Mouse (Mus musculus) lung, embryonic 14.5 days (tissue): ENCODE measurements around the gene Snd1. TPM values are rescaled to one million over a fixed set of nuclear protein-coding genes. Genes with fewer than 3 reads are reported as not detected.

ENCODE experiments used
- ATAC-seq: fragments of 200-750 bp; cut with Nextera tagmentation; 2 replicates; pipeline ENCODE4 v1.8.0; 2017; ENCODE audit warnings: mild to moderate bottlenecking, moderate TSS enrichment, moderate library complexity; ENCODE audit not compliant: insufficient read depth
- DNase-seq: peaks from one replicate; pipeline ENCODE4 v3.0.0-alpha.2; 2015
- H3K27ac ChIP-seq: fragments of 300-500 bp; sonication (generic); 2 replicates; pipeline ENCODE4 v1.5.1; 2014; ENCODE audit warnings: low read depth, mild to moderate bottlenecking, moderate library complexity
- H3K27me3 ChIP-seq: fragments of 300-500 bp; sonication (generic); 2 replicates; pipeline ENCODE4 v1.6.1; 2014; ENCODE audit warnings: low read length, control low read depth; ENCODE audit not compliant: insufficient read depth
- H3K36me3 ChIP-seq: fragments of 300-500 bp; sonication (generic); 2 replicates; pipeline ENCODE4 v1.6.1; 2014; ENCODE audit warnings: control low read depth; ENCODE audit not compliant: insufficient read depth
- H3K4me1 ChIP-seq: fragments of 300-500 bp; sonication (generic); 2 replicates; pipeline ENCODE4 v1.6.1; 2014; ENCODE audit warnings: antibody characterized with exemption, control low read depth; ENCODE audit not compliant: insufficient read depth
- H3K4me2 ChIP-seq: fragments of 300-500 bp; sonication (generic); 2 replicates; pipeline ENCODE4 v1.6.1; 2014; ENCODE audit warnings: mild to moderate bottlenecking
- H3K4me3 ChIP-seq: fragments of 300-500 bp; sonication (generic); 2 replicates; pipeline ENCODE4 v1.5.1; 2014; ENCODE audit warnings: low read depth, low read length
- H3K9ac ChIP-seq: fragments of 300-500 bp; sonication (generic); 2 replicates; pipeline ENCODE4 v1.6.1; 2014
- H3K9me3 ChIP-seq: fragments of 300-500 bp; sonication (generic); 2 replicates; pipeline ENCODE4 v1.6.1; 2016; ENCODE audit warnings: low read depth, low read length, control low read depth
- CTCF ChIP-seq: IDR thresholded peaks from 2 replicates; pipeline ENCODE4 v1.5.1; 2016; ENCODE audit warnings: antibody characterized with exemption, low read depth
- WGBS: fragments of 180-500 bp; shearing (Covaris S2); extraction: QIAGEN DNeasy Blood & Tissue Kit; methylation state at CpG from one replicate; pipeline ENCODE4 v1.1.7; 2014; 5-methylcytosine and 5-hydroxymethylcytosine counted together
- polyA plus RNA-seq: library from polyadenylated mRNA; unstranded; fragments of >200 nt; fragmentation: Nextera tagmentation; extraction: Ambion mirVana; gene quantifications from 2 replicates; pipeline ENCODE4 v1.2.1, GENCODE M21; 2014

Snd1 gene
- polyA plus RNA-seq, 1 experiment from 2014 or later = 145 TPM

GRCm38 (mm10) chr6:28872421-28872795, 397.5 kb downstream of the Snd1 start:
- DNase-seq (no peak), ATAC-seq (no peak)
- WGBS = 76% methylated on average over 3 of the region's 3 CpGs
- H3K4me3 ChIP-seq = no peak overlapping the region
- peaks cover 27% of the 10 kb centered on the region for H3K36me3 ChIP-seq
- no peaks in the 10 kb centered on the region for H3K9me3 ChIP-seq
- no peaks in the 10 kb centered on the region for H3K27me3 ChIP-seq
- peaks cover 5% of the 10 kb centered on the region; the same call in 1 of the 2 replicates for H3K4me1 ChIP-seq
- no peak overlapping the region for H3K9ac ChIP-seq
- H3K27ac ChIP-seq = no peak overlapping the region
- TF ChIP-seq CTCF = no peak
- H3K4me2 ChIP-seq = no peak overlapping the region

GRCm38 (mm10) chr6:28874053-28874452, 399.1 kb downstream of the Snd1 start:
- TF ChIP-seq CTCF = no peak
- WGBS = 79% methylated on average over 11 of the region's 11 CpGs
- no peaks in the 10 kb centered on the region for H3K9me3 ChIP-seq
- H3K4me2 ChIP-seq = no peak overlapping the region
- no peak overlapping the region for H3K9ac ChIP-seq
- H3K4me3 ChIP-seq = no peak overlapping the region
- ATAC-seq (no peak), DNase-seq (no peak)
- peaks cover 30% of the 10 kb centered on the region for H3K36me3 ChIP-seq
- H3K27me3 ChIP-seq = no peaks in the 10 kb centered on the region
- no peak overlapping the region for H3K27ac ChIP-seq
- H3K4me1 ChIP-seq = no peaks in the 10 kb centered on the region

- H3K36me3 ChIP-seq = peaks cover 30% of the 10 kb centered on the region
- no peak overlapping the region for H3K27ac ChIP-seq
- DNase-seq = no peak
- WGBS = 88% methylated on average over 5 of the region's 5 CpGs
- H3K9me3 ChIP-seq = no peaks in the 10 kb centered on the region
- no peaks in the 10 kb centered on the region for H3K4me1 ChIP-seq
- TF ChIP-seq CTCF = no peak
- no peak overlapping the region for H3K4me3 ChIP-seq
- no peaks in the 10 kb centered on the region for H3K27me3 ChIP-seq
- H3K9ac ChIP-seq = no peak overlapping the region
- ATAC-seq = no peak
- no peak overlapping the region for H3K4me2 ChIP-seq
Measured at GRCm38 (mm10) chr6:28874759-28875158, 399.8 kb downstream of the Snd1 start.

- Histone ChIP-seq H3K9ac (no peak overlapping the region), H3K4me3 (no peak overlapping the region), H3K27me3 (no peaks in the 10 kb centered on the region), H3K36me3 (peaks cover 35% of the 10 kb centered on the region), H3K4me2 (no peak overlapping the region), H3K9me3 (no peaks in the 10 kb centered on the region), H3K4me1 (no peaks in the 10 kb centered on the region), H3K27ac (no peak overlapping the region)
- DNase-seq = no peak
- 86% methylated on average over 1 of the region's 1 CpGs for whole genome bisulfite sequencing
- ATAC-seq = no peak
- TF ChIP-seq CTCF = no peak
Measured at GRCm38 (mm10) chr6:28875333-28875732, 400.4 kb downstream of the Snd1 start.

GRCm38 (mm10) chr6:28876492-28876891, 401.6 kb downstream of the Snd1 start:
- Histone ChIP-seq H3K27me3 (no peaks in the 10 kb centered on the region), H3K4me2 (no peak overlapping the region), H3K9me3 (no peaks in the 10 kb centered on the region), H3K4me3 (no peak overlapping the region), H3K4me1 (no peaks in the 10 kb centered on the region), H3K36me3 (peaks cover 36% of the 10 kb centered on the region), H3K9ac (no peak overlapping the region), H3K27ac (no peak overlapping the region)
- no peak for TF ChIP-seq CTCF
- WGBS = 79% methylated on average over 3 of the region's 3 CpGs
- ATAC-seq = no peak
- no peak for DNase-seq

GRCm38 (mm10) chr6:28877945-28878666, 403.2 kb downstream of the Snd1 start:
- TF ChIP-seq CTCF = no peak
- 26% methylated on average over 7 of the region's 7 CpGs for WGBS
- H3K4me1 ChIP-seq = no peaks in the 10 kb centered on the region
- ATAC-seq (no peak), DNase-seq (no peak)
- H3K9ac ChIP-seq = no peak overlapping the region
- H3K4me2 ChIP-seq = no peak overlapping the region
- H3K4me3 ChIP-seq = no peak overlapping the region
- no peaks in the 10 kb centered on the region for H3K27me3 ChIP-seq
- H3K36me3 ChIP-seq = peaks cover 46% of the 10 kb centered on the region
- H3K9me3 ChIP-seq = no peaks in the 10 kb centered on the region
- H3K27ac ChIP-seq = no peak overlapping the region

DNA sequence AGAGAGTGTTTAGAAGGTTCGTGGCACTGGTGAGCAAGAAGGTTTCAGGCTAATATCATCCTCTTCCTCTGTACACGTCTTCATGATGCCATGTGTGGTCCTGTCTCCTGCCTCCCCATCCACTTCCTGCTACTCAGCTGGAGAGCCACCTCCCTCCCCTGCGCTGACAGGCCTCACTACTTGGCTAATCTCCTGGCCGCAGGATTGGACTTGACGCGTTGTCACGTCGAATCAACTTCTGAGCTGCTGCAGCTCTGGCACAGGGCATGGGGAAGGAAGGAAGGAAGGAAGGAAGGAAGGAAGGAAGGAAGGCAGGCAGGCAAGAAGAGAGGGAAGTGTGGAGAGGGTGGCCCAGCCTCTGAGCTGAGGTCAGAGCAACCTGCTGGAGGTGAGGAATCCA, 404.4 kb downstream of the Snd1 start:
- no peaks in the 10 kb centered on the region for H3K9me3 ChIP-seq
- no peak for DNase-seq
- no peak overlapping the region for H3K27ac ChIP-seq
- no peak overlapping the region for H3K4me3 ChIP-seq
- no peak overlapping the region for H3K4me2 ChIP-seq
- H3K36me3 ChIP-seq = peaks cover 58% of the 10 kb centered on the region
- no peaks in the 10 kb centered on the region for H3K27me3 ChIP-seq
- H3K9ac ChIP-seq = no peak overlapping the region
- no peak for TF ChIP-seq CTCF
- no peak for ATAC-seq
- H3K4me1 ChIP-seq = no peaks in the 10 kb centered on the region
- WGBS = 71% methylated on average over 8 of the region's 8 CpGs
